Mouse (Mus musculus): Measurements from ENCODE around the gene Tssk2.

Gene Tssk2

DNA sequence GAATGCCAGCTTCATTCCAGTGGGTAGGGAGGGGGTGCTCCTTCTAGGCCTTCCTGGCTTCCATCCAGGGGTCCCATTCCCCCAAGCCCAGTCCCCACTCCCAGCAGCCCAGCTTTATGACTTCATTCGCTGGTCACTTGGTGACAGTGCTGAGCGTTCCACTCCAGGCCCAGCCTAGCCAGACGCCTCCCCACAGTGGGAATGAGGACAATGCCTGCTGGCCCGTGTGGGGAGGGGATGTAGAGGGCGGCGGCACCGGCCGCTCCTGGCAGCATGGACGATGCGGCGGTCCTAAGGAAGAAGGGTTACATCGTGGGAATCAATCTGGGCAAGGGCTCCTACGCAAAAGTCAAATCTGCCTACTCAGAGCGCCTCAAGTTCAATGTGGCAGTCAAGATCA lies at the start of gene Tssk2, which contains the start of gene Dgcr2:
Gene Tssk2, plus strand, starts transcription at position 176 of the 400 bp plus-strand sequence.
Gene Dgcr2, minus strand, starts transcription at position 101 of the 400 bp plus-strand sequence.
- no peak for DNase-seq (ENCODE audit: low spot score)

DNA sequence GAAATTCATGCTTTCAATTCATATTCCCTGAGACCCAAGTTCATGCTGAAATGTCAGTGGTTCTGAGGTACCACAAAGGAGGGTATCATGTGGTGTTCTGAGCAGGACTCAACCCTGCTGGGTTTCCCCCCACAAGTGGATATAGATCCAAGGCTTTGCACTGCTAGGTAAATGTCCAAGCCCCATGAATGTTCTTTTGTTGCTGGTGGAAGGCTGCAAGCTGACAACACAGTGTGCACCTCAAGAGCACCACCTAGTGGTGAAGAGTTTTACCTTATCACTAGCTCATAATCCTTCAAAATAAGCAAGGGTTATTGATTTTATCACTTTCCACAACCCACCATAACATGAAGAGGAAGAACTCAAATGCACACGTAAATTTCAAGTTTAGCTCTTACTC lies 49.5 kb upstream of the Tssk2 start:
- peak; percentile 42 for DNase-seq (ENCODE audit: low spot score)

DNA sequence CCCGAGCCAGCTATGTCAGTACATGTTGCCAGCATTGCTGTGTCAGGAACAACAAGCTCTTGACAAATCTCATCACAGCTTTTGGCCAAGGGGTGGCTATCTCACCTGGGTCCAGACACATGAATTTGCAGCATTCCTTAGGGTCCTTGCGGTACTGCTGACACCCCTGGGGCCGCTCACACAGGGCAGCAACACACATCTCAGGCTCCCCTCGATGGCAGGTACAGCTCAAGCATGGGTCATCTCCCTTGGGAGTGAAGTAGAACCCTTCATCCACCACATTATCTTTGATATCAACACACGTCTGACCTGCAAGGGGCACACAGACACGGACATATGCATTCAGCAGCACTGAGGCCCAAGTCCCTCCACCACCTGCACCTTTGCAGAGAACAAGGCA lies 49.0 kb upstream of the Tssk2 start:
- DNase-seq (ENCODE audit: low spot score): peak; percentile 29

DNA sequence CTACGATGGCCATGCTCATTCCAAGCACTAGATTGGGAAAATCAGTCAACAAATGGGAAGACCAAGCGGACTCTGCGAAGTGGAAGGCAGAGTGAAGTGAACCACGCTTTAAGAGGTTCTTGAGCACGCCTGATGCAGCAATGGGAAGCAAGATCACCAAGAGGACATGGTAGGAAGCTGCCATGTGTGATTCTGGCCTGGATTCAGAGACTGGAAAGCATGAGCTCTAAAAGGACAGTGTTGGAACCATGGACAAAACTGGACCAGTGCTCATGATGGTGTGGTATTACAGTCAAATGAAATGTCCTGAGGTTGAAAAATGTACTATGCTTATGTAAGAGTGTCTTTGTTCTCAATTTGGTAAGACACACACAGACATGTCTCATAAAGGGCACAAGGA lies 47.1 kb upstream of the Tssk2 start:
- DNase-seq (ENCODE audit: low spot score): no peak

DNA sequence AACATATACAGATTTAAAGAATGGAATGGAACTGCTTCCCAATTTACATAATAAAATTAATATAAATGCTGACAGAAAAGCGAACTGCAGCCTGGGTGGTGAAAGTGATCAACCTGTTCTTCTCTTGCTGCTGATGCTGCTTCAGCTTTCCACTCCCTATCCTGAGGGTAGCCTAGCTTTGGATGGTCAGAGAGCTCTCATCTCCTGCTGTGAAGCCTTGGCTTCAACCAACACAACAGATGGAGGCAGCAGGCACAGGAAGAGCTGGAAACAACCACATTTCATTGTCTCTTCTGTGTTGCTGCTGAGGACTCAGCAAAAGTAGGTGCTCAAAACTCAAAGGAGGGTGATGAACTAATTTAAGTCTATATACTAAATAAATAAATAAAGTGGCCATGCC lies 46.6 kb upstream of the Tssk2 start:
- DNase-seq (ENCODE audit: low spot score): no peak

DNA sequence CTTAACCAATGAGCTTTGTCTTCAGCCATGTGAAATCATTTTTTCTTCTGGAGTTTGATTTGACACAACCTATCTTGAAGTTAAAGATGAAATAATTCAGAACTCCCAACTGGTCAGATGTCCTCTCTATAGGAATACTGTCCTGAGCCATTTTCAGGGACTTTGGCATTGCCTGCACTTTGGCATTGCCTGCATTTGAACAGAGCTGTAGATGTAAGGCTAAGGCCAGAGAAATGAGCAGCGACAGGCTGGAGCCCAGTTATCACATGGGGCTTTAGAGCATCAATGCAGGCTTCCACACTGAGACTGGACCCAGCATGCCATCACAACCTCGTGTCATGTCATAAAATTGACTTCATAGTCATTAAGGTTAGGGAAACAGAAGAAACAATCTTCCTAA lies 45.2 kb upstream of the Tssk2 start:
- DNase-seq (ENCODE audit: low spot score): no peak

DNA sequence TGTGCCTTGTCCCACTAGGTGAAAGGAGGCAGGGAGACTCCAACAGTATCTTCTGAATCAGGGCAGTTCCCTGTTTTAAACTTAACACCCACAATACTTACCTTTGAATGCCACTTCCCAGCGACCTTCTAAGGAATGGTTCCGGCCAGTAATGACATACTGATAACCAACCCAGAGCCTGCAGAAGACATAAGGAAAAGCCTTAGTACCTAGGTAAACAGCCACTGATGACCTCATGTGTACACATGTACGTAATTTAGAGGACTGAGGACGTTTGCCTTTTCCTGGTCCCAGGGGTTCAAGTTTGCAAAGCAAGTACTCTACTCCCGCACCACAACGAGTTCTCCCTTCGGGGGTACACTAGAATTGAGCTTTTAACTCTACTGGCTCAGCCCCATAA lies 41.3 kb upstream of the Tssk2 start:
- no peak for DNase-seq (ENCODE audit: low spot score)

DNA sequence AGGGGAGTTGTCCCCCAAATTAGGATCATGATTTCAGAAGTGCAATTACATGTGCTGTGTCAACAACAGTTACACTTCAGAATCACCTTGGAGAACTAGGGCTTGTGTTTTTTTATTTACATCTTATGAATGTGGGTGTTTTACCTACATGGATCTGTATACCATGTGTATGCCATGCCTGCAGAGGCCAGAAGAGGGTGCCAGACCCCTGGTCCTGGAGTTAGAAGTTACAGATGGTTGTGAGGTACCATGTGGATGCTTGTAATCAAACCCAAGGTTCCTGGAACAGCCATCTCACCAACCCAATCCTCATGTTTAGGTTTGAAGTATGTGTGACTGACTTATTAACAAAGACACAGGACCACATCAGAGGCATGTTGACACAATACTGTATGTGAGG lies 39.8 kb upstream of the Tssk2 start:
- no peak for DNase-seq (ENCODE audit: low spot score)

DNA sequence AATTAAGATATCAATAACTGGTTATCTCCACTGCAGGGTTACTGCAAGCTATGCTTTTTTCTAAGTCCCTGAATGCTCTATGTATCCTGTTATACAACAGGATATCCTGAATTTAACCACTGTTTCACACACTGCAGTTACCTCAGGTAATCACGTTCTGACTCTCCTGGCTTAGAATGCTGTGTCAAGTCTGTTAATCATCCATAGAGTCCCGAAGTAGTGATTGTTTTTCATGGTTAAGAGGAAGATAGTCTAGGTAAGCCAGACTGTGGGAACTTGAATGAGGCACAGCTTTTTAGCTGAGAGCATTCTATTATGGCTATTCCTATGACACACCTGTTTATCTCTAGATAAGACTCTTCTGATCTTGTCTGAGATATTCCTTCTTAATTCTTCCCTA lies 33.1 kb upstream of the Tssk2 start:
- no peak for DNase-seq (ENCODE audit: low spot score)

DNA sequence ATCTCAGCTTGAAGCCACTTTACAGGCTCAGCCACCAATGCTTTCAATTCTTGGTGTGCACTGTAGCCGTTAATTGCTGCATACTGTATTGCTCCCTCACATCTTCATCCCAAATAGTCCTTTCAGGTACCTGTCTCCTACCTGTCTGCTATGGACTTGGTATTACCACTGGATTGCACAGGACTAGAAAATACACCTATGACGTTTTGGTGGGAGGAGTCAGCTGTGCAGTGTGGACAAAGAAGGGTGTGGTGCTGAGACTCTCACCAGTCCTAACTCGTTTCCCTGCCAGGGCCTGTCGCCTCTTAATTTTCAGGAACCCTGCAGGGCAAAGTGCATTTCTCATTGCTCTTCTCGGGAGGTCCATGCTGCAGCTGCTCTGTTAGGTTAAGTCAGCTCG lies 32.7 kb upstream of the Tssk2 start:
- no peak for DNase-seq (ENCODE audit: low spot score)

DNA sequence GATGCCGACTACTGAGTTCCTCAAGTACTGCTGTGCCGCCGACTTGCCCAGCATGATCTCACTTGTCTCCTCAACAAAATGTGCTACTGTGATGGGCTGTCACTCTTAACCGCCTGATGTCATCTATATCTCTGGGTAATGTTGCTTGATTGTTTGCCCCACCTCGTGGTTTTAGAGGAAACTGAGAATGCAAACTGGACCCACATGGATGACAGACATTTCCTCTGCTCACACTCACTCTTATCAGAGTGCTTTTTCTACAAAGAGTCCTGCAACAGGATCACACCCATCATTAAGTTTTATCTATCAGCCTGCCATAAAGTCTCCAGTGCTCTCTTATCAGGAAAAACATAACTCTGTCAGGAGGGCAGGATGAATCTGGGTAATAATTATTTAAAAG lies 27.2 kb upstream of the Tssk2 start:
- no peak for DNase-seq (ENCODE audit: low spot score)

DNA sequence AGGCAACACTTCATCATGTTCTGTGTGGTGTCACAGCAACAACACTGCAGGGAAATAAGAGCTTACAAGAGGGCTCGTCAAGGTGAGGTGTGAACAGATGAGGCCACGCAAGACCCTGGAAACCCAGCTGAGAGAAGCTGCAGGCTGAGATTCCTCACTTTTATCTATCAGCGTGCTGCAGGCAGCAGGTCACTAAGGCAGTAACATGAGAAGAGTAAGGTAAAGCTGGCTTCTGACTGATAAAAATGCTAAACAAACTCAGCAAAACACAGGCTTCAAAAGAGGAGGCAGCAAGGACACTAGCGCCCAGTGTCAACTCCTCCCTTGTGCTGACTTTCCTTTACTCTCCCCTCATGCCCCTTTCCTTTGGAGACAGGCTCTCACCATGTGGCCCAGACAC lies 25.4 kb upstream of the Tssk2 start:
- DNase-seq (ENCODE audit: low spot score): no peak

DNA sequence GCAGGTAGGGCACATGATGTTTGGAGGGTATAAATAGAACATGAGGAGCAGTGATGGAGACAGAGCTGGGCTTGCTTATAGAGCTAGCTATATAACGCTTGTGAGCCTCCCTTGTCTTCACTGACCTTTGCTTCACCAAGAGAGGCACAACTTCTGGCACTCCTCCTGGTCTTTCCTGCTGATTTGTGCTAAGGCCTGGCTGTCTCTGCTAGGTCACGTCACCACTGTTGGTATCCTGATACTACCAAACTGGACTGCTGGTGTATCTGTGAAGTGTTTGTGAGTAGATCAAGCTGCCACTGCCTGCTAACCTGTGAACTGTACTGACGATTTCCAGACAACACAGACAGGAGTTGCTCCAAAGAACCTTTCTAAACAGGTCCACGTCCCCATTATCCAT lies 23.3 kb upstream of the Tssk2 start:
- no peak for DNase-seq (ENCODE audit: low spot score)

DNA sequence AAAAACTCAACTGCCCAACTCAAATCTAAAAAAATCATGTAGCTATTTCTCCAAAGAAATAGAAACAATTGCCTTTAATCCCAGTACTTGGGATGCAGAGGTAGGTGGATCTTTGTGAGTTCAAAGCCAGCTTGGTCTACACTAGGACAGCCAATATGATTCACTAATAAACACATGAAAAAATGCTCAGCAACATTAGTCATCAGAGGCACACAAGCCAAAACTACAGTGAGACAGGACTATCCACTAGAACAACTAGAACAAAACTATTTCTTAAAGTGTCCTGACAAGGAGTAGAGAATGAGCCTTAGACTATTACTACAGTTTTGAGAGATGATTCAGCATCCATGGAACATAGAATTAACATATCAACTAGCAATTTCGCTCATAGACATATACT lies 22.3 kb upstream of the Tssk2 start:
- DNase-seq (ENCODE audit: low spot score): no peak

DNA sequence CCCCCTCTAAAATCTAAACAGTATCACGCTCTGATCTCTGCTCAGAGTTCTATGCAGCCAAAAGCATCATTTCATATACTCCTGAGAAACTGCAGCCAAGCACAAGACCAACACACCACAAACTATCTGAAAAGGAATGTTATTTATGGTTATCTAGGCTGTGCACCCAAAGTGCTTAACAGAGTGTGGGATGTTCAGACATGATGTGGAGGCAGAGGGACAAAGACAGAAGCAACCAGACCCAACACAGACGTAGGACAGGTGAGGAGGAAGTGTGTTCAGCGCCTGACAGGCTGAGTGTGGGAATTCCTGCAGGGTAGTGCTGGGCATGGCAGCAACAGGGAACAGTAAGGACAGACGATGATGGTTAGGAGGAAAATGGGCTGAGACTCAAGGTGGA lies 18.9 kb upstream of the Tssk2 start:
- DNase-seq (ENCODE audit: low spot score): no peak

DNA sequence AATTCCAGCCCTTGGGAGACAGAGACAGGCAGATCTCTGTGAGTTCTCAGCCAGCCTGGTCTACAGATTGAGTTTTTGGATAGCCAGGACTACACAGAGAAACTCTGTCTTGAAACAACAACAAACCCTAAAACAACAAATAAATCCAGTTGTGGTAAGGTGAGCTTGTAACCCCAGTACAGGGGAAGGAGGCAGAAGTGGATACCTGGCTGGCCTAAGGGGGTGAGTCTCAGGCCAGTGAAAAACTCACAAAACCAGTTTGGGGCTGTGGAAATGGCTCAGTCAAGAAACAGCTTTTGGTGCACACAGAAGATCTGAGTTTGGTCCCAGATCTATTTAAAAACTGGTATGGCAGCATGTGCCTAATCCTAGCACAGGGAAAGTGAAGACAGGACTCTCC lies 16.2 kb upstream of the Tssk2 start:
- DNase-seq (ENCODE audit: low spot score): no peak

DNA sequence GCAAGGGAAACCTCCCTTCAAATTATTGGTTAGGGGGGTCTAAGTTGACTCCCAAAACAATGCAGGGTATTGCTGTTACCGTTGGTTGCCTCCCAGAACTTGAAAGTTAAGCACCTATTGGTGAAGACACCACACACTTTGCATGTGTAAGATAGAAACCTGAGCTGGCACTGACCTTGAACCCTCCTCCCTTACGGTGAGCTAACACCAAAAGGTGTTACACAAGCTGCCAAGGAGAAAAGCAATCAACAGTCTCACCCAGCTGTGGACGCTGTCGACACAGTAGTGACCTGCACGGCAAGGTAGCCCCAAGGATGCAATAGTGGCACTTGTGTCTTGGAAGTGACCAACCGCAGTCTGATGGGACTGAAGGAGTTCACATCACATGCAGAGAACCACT lies 14.3 kb upstream of the Tssk2 start:
- no peak for DNase-seq (ENCODE audit: low spot score)

DNA sequence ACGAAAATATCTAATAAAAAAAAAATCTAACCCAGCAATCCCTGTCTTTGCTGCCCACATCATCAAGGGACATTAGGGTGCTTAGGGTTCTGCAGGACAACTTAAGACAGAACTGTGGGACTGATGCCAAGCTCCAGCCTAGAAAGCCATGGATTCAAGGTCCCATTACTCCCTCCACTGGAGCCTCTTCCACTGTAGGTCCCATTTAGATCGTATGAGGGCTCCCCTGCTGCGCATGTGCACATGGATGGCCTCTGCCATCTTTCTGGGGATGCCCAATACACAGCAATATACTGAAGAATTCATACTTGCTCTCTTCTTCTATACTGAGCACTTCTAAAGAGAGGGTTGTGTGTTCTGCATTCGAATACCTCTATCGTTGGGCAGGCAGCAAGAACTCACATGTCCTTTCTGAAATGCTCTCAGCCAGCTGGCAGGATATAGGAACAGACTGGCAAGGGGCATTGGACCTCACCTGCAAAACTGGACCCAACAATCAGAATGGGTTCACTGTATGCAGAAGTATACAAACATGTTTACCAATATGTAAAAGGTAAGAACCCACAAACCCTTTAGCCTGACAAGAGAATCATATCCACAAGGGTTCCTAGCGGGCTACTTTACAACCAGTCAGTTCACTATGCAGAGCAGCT lies 8.6 kb upstream of the Tssk2 start:
- no peak for DNase-seq (ENCODE audit: low spot score)

DNA sequence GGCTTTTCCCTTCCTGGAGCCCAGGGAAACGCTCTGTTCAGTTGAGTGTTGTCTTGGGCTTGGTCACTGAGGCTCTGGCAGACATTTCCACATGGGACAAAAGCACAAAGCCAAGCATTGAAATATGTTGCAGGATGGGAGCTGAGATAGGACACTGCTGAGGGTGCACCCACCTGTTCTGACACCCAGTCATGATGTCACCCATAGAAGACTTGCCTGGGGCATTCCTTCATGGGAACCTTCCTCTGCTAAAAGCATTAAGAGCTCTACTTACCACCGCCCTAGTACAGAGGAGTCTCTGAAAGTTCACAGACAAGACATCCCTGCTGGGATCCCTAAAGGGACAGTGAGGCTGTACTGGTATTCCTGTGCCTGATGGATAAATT lies 8.1 kb upstream of the Tssk2 start:
- no peak for DNase-seq (ENCODE audit: low spot score)

DNA sequence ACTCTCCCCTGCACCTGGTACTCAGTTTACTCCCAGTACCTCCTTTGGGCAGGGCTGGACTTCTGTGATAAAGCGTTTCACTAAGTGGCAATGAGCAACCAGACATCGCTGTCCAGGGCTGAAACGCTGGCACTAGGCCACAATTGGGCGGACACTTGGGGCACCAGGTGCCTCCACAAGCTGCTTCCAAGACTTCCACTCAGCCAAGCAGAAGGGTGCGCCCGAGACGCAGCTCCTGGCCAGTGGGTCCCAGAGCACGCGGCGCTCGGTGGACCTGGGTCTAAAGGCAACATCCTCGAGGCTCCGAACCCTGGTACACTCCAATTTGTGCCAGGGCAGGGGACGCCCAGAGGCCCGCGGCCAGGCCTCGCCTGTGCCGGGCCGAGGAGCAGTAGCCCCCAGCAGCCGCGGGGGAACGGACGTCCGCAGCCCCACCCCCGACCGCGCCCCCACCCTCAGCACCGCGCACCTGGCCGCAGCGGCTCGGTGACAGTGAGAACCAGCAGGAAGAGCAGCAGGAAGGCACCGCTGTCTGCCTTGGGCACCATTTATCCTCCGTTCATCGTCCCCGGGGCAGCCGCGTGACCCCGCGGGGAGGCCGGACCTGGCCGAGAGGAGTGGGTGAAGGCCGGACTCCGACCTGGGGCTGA lies 7.4 kb upstream of the Tssk2 start:
- DNase-seq (ENCODE audit: low spot score): peak; percentile 90

DNA sequence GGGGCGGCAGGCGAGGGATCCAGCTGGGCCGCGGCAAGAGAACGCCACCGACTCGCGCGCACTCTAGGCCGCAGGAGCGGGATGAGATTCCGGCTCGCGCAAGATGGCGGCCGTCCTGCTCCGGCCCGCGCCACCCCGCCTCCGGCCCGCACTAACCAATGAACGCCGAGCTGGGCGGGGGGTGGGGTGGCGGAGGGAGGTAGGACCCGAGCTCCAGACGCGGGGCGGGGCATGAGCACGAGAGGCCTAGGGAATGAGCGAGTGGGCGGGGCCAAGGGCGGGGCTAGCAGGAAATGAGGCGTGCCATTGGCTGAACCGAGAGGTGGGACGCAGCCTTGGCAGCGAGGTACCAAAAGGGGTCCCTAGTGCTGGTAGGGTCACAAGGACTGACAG lies 6.9 kb upstream of the Tssk2 start, which contains the start of gene Gm20518:
Gene Gm20518, minus strand, starts transcription at position 105 of the 393 bp plus-strand sequence.
- DNase-seq (ENCODE audit: low spot score): peak; percentile 100

DNA sequence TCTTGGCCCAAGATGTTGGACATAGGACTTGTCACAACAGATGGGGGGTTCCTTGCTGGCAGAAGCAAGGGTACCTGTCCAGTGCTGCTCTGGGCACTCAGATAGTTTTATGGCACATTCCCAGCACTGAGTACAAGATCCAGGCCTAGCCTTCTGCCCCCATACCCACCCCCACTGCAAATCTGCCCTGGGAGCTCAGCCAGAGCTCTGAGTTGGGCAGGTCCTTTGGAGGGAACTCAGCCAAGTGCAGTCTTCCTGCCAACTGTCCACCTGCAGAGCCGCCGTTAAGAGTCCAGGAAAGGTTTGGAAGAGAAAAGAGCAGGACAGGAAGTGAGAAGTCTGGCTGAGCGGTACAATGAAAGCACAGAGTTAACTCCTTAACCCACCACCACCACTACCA lies 5.8 kb upstream of the Tssk2 start:
- no peak for DNase-seq (ENCODE audit: low spot score)

DNA sequence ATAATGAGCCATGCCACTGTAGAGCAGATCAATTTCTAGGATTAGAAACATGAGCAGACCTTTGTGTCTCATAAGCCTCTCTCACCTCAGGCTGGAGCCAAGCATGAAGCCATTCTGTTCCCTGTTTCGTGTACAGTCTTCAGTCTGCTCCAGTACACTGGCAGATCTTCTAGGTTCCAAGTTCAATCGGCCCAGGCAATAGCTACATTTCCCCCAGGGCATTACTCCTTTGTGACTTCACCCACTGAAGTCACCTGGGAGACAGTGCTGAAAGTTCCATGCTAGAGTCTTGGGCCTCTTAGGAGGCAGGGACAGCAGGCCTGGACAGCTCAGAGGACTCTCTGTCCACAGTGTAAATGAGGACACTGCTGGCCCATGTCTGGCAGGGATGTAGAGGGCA lies 4.5 kb upstream of the Tssk2 start, which contains the start of gene Tssk1:
Gene Tssk1, plus strand, starts transcription at position 301 of the 400 bp plus-strand sequence.
- DNase-seq (ENCODE audit: low spot score): no peak

DNA sequence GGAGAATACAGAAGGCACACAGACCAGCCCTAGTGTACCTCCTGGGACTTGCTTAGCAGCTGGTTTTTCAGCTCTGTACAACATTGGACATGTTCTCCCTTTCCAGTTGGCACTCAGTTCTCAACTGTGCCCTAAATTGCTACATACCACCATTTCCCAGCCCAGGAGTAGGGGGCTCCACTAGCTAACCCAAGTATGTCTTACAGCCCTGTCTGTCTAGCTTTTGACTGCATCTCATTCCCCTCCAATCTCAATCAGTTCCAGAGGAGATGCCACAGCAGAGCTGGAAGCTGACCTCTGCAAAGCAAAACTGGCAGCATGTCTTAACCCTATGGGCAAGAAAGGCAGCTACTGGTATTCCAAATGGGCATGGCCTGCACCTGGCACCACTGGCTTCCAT lies 2.3 kb upstream of the Tssk2 start:
- DNase-seq (ENCODE audit: low spot score): no peak
